Mouse (Mus musculus) liver, adult 2 months (tissue): ENCODE measurements around the gene Cd207. TPM values are rescaled to one million over a fixed set of nuclear protein-coding genes. Genes with fewer than 3 reads are reported as not detected.

Experiments used
- DNase-seq: peaks from one replicate; pipeline ENCODE4 v3.0.0-alpha.2; 2011; ENCODE audit warnings: low read depth, low spot score; ENCODE audit errors: extremely low read depth
- H3K27ac ChIP-seq: fragments of 200-500 bp; replicated peaks from 2 replicates; pipeline ENCODE4 v1.5.1; 2012; ENCODE audit warnings: low read depth, mild to moderate bottlenecking, control low read depth, inconsistent platforms, low read length; ENCODE audit not compliant: insufficient read depth
- H3K27me3 ChIP-seq: fragments of 200-500 bp; 2 replicates; pipeline ENCODE4 v1.6.1; 2012; ENCODE audit warnings: mild to moderate bottlenecking, moderate library complexity, low read length, inconsistent platforms; ENCODE audit not compliant: control insufficient read depth, insufficient read depth
- H3K36me3 ChIP-seq: fragments of 200-500 bp; 2 replicates; pipeline ENCODE4 v1.6.1; 2012; ENCODE audit warnings: low read length, inconsistent platforms; ENCODE audit not compliant: control insufficient read depth, insufficient read depth
- H3K4me1 ChIP-seq: fragments of 200-500 bp; 2 replicates; pipeline ENCODE4 v1.6.1; 2011; ENCODE audit warnings: low read length; ENCODE audit not compliant: control insufficient read depth, insufficient read depth
- H3K4me3 ChIP-seq: fragments of 200-500 bp; 2 replicates; pipeline ENCODE4 v1.5.1; 2011; ENCODE audit warnings: low read depth, mild to moderate bottlenecking, control low read depth, low read length, moderate library complexity; ENCODE audit not compliant: insufficient read depth
- H3K79me2 ChIP-seq: fragments of 200-500 bp; 2 replicates; pipeline ENCODE4 v1.6.1; 2012; ENCODE audit warnings: inconsistent platforms, mild to moderate bottlenecking, low read length, moderate library complexity; ENCODE audit not compliant: control insufficient read depth, insufficient read depth
- H3K9ac ChIP-seq: fragments of 200-500 bp; 2 replicates; pipeline ENCODE4 v1.6.1; 2012; ENCODE audit warnings: low read depth, mild to moderate bottlenecking, control low read depth, inconsistent platforms, low read length
- CTCF ChIP-seq: fragments of 200-500 bp; IDR thresholded peaks from 2 replicates; pipeline ENCODE4 v1.5.1; 2011; ENCODE audit warnings: low read depth, low read length, control low read depth
- POLR2A ChIP-seq: fragments of 200-500 bp; IDR thresholded peaks from 2 replicates; pipeline ENCODE4 v1.6.1; 2011; ENCODE audit warnings: low read length, control low read depth; ENCODE audit not compliant: insufficient read depth; ENCODE audit errors: extremely low read depth
- WGBS: fragments of 180-500 bp; shearing (Covaris S2); methylation state at CpG from one replicate; pipeline ENCODE4 v1.1.7; 2018; 5-methylcytosine and 5-hydroxymethylcytosine counted together
- polyA plus RNA-seq: library from polyadenylated mRNA; depleted of rRNA; stranded (reverse); fragments of >200 nt; gene quantifications from 2 replicates; pipeline ENCODE4 v1.2.3, GENCODE M21; 2012
- total RNA-seq: library from RNA; depleted of rRNA; stranded (reverse); fragments of >200 nt; gene quantifications from 2 replicates; pipeline ENCODE4 v1.2.3, GENCODE M21; 2014

Cd207 gene
- total and polyA plus RNA-seq, 2 experiments, result 0.93 to 3.7 TPM

- WGBS, result 5% methylated on average over 53 of the region's 53 CpGs
- Histone ChIP-seq H3K27ac (no peak overlapping the region), H3K9ac (no peak overlapping the region), H3K36me3 (no peaks in the 10 kb centered on the region), H3K4me1 (no peaks in the 10 kb centered on the region), H3K27me3 (peaks cover 28% of the 10 kb centered on the region), H3K79me2 (no peaks in the 10 kb centered on the region), H3K4me3 (no peak overlapping the region)
- TF ChIP-seq CTCF (no peak), POLR2A (no peak)
- DNase-seq, result no peak
Observed at GRCm38 (mm10) chr6:83702146-83702999, 24.7 kb upstream of the Cd207 start.

GRCm38 (mm10) chr6:83701001-83701400 is 23.3 kb upstream of the Cd207 start:
- TF ChIP-seq POLR2A (no peak), CTCF (no peak)
- under 1% methylated on average over 11 of the region's 11 CpGs for WGBS
- no peaks in the 10 kb centered on the region for H3K36me3 ChIP-seq
- H3K4me1 ChIP-seq, result no peaks in the 10 kb centered on the region
- H3K79me2 ChIP-seq, result no peaks in the 10 kb centered on the region
- no peak overlapping the region for H3K27ac ChIP-seq
- DNase-seq, result no peak
- peaks cover 29% of the 10 kb centered on the region for H3K27me3 ChIP-seq
- no peak overlapping the region for H3K4me3 ChIP-seq
- H3K9ac ChIP-seq, result no peak overlapping the region

GRCm38 (mm10) chr6:83699971-83700370 is 22.3 kb upstream of the Cd207 start:
- 11% methylated on average over 5 of the region's 5 CpGs for WGBS
- H3K27ac ChIP-seq, result no peak overlapping the region
- H3K4me1 ChIP-seq, result no peaks in the 10 kb centered on the region
- H3K9ac ChIP-seq, result no peak overlapping the region
- no peaks in the 10 kb centered on the region for H3K36me3 ChIP-seq
- DNase-seq, result no peak
- H3K79me2 ChIP-seq, result no peaks in the 10 kb centered on the region
- peaks cover 26% of the 10 kb centered on the region for H3K27me3 ChIP-seq
- TF ChIP-seq CTCF (no peak), POLR2A (no peak)
- H3K4me3 ChIP-seq, result no peak overlapping the region

- Histone ChIP-seq H3K4me1 (no peaks in the 10 kb centered on the region), H3K79me2 (no peaks in the 10 kb centered on the region), H3K36me3 (no peaks in the 10 kb centered on the region), H3K9ac (no peak overlapping the region), H3K4me3 (no peak overlapping the region), H3K27me3 (peaks cover 12% of the 10 kb centered on the region; the same call in 1 of the 2 replicates), H3K27ac (no peak overlapping the region)
- DNase-seq, result no peak
- 7% methylated on average over 8 of the region's 8 CpGs for WGBS
- TF ChIP-seq CTCF (no peak), POLR2A (no peak)
Observed at GRCm38 (mm10) chr6:83697932-83698331, 20.3 kb upstream of the Cd207 start.

- DNase-seq, result no peak
- Histone ChIP-seq H3K79me2 (no peaks in the 10 kb centered on the region), H3K9ac (no peak overlapping the region), H3K4me3 (no peak overlapping the region), H3K27me3 (peaks cover 14% of the 10 kb centered on the region; the same call in 1 of the 2 replicates), H3K4me1 (no peaks in the 10 kb centered on the region), H3K36me3 (no peaks in the 10 kb centered on the region), H3K27ac (no peak overlapping the region)
- TF ChIP-seq POLR2A (no peak), CTCF (no peak)
- 7% methylated on average over 7 of the region's 7 CpGs for WGBS
Observed at GRCm38 (mm10) chr6:83696684-83697083, 19.0 kb upstream of the Cd207 start.

- no peak overlapping the region for H3K9ac ChIP-seq
- no peak for DNase-seq
- H3K27me3 ChIP-seq, result peaks cover 9% of the 10 kb centered on the region; the same call in 1 of the 2 replicates
- H3K27ac ChIP-seq, result no peak overlapping the region
- H3K36me3 ChIP-seq, result no peaks in the 10 kb centered on the region
- TF ChIP-seq CTCF (no peak), POLR2A (no peak)
- no peaks in the 10 kb centered on the region for H3K4me1 ChIP-seq
- no peak overlapping the region for H3K4me3 ChIP-seq
- 5% methylated on average over 3 of the region's 3 CpGs for WGBS
- H3K79me2 ChIP-seq, result no peaks in the 10 kb centered on the region
Observed at GRCm38 (mm10) chr6:83695731-83696130, 18.1 kb upstream of the Cd207 start.
